Mouse (Mus musculus): ENCODE data around the gene Gde1. TPM values are rescaled to one million over a fixed set of nuclear protein-coding genes. Genes with fewer than 3 reads are reported as not detected.

The Gde1 gene
- polyA plus RNA-seq, 1 experiment from 2014 or later: 104 TPM

GRCm38 (mm10) chr7:118656730-118657129 lies 48.8 kb downstream of the Gde1 start:
- 43% methylated on average over 6 of the region's 6 CpGs for whole genome bisulfite sequencing

GRCm38 (mm10) chr7:118652572-118653295 lies 52.8 kb downstream of the Gde1 start:
- no peak for ATAC-seq (ENCODE audit: insufficient number of reproducible peaks, insufficient read depth, low FRiP score, low read depth)
- WGBS: 85% methylated on average over 6 of the region's 6 CpGs

More at GRCm38 (mm10) chr7:118656730-118657129, 48.8 kb downstream of the Gde1 start:
- Histone ChIP-seq H3K4me1 (ENCODE audit: control insufficient read depth, insufficient read depth, low read length) (no peaks in the 10 kb centered on the region), H3K27ac (ENCODE audit: low read length) (no peak overlapping the region), H3K4me2 (replicated peaks; ENCODE audit: low read depth, low read length) (no peak overlapping the region), H3K9me3 (ENCODE audit: control insufficient read depth, low read depth, low read length) (no peaks in the 10 kb centered on the region), H3K4me3 (ENCODE audit: low read depth, low read length) (no peak overlapping the region), H3K36me3 (ENCODE audit: control insufficient read depth, insufficient read depth, low read length) (no peaks in the 10 kb centered on the region), H3K27me3 (ENCODE audit: control insufficient read depth, insufficient read depth, low read length) (no peaks in the 10 kb centered on the region), H3K9ac (replicated peaks; ENCODE audit: low read depth, low read length) (no peak overlapping the region)
- no peak for ATAC-seq (ENCODE audit: insufficient number of reproducible peaks, insufficient read depth, low FRiP score, low read depth)

DNA sequence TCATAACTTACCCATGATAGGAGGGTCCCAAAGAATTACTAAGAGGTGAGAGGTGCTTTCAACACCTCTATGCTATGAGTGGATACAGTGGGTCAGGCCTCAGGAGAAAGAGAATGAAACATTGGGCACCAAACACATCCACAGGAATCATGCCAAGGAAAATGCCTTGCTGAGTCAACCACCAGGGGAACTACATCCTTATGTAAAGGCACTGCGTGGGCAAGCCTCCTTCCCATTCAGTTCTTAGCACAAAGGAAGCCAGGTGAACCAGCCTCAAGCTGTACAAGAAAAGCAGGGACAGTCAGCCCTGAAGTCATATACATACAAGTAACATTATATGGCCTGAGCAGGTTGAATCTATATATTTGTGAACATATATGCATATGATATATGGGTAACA lies 54.7 kb downstream of the Gde1 start:
- no peaks in the 10 kb centered on the region for H3K27me3 ChIP-seq (ENCODE audit: control insufficient read depth, insufficient read depth, low read length)
- no peaks in the 10 kb centered on the region for H3K4me1 ChIP-seq (ENCODE audit: control insufficient read depth, insufficient read depth, low read length)
- no peak overlapping the region for H3K9ac ChIP-seq (replicated peaks; ENCODE audit: low read depth, low read length)
- no peak overlapping the region for H3K4me3 ChIP-seq (ENCODE audit: low read depth, low read length)
- H3K4me2 ChIP-seq (replicated peaks; ENCODE audit: low read depth, low read length): no peak overlapping the region
- WGBS: 77% methylated on average over 1 of the region's 1 CpGs
- H3K9me3 ChIP-seq (ENCODE audit: control insufficient read depth, low read depth, low read length): no peaks in the 10 kb centered on the region
- no peak for ATAC-seq (ENCODE audit: insufficient number of reproducible peaks, insufficient read depth, low FRiP score, low read depth)
- no peaks in the 10 kb centered on the region for H3K36me3 ChIP-seq (ENCODE audit: control insufficient read depth, insufficient read depth, low read length)
- no peak overlapping the region for H3K27ac ChIP-seq (ENCODE audit: low read length)

More at GRCm38 (mm10) chr7:118652572-118653295, 52.8 kb downstream of the Gde1 start:
- no peak overlapping the region for H3K9ac ChIP-seq (replicated peaks; ENCODE audit: low read depth, low read length)
- H3K27ac ChIP-seq (ENCODE audit: low read length): no peak overlapping the region
- no peaks in the 10 kb centered on the region for H3K9me3 ChIP-seq (ENCODE audit: control insufficient read depth, low read depth, low read length)
- H3K36me3 ChIP-seq (ENCODE audit: control insufficient read depth, insufficient read depth, low read length): no peaks in the 10 kb centered on the region
- no peaks in the 10 kb centered on the region for H3K4me1 ChIP-seq (ENCODE audit: control insufficient read depth, insufficient read depth, low read length)
- no peak overlapping the region for H3K4me2 ChIP-seq (replicated peaks; ENCODE audit: low read depth, low read length)
- no peak overlapping the region for H3K4me3 ChIP-seq (ENCODE audit: low read depth, low read length)
- no peaks in the 10 kb centered on the region for H3K27me3 ChIP-seq (ENCODE audit: control insufficient read depth, insufficient read depth, low read length)

DNA sequence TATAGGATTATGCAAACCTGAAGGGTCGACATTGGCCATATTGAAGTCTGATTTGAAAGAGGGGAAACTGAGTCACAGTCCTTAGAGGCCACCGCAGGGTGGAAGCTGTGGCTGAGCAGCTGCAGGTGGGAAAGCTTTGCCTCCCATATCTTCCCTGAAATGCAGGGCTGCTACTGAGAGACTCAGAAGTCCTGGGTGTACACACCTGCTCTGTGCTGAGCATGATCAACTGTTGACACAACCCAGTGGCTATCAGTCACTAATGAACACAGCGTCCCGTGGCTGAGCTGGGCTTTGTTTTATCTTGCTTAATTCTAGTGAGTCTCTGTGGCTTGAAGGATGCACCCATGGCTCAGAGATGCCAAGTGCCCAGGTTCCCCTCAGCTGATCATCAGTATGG lies 55.5 kb downstream of the Gde1 start:
- no peak overlapping the region for H3K27ac ChIP-seq (ENCODE audit: low read length)
- 60% methylated on average over 4 of the region's 4 CpGs for WGBS
- no peak overlapping the region for H3K4me3 ChIP-seq (ENCODE audit: low read depth, low read length)
- ATAC-seq (ENCODE audit: insufficient number of reproducible peaks, insufficient read depth, low FRiP score, low read depth): 0 out of 2 replicates have a peak, but pooled peaks have one; percentile 18
- no peaks in the 10 kb centered on the region for H3K4me1 ChIP-seq (ENCODE audit: control insufficient read depth, insufficient read depth, low read length)
- no peaks in the 10 kb centered on the region for H3K9me3 ChIP-seq (ENCODE audit: control insufficient read depth, low read depth, low read length)
- H3K36me3 ChIP-seq (ENCODE audit: control insufficient read depth, insufficient read depth, low read length): no peaks in the 10 kb centered on the region
- H3K9ac ChIP-seq (replicated peaks; ENCODE audit: low read depth, low read length): no peak overlapping the region
- no peak overlapping the region for H3K4me2 ChIP-seq (replicated peaks; ENCODE audit: low read depth, low read length)
- H3K27me3 ChIP-seq (ENCODE audit: control insufficient read depth, insufficient read depth, low read length): no peaks in the 10 kb centered on the region

DNA sequence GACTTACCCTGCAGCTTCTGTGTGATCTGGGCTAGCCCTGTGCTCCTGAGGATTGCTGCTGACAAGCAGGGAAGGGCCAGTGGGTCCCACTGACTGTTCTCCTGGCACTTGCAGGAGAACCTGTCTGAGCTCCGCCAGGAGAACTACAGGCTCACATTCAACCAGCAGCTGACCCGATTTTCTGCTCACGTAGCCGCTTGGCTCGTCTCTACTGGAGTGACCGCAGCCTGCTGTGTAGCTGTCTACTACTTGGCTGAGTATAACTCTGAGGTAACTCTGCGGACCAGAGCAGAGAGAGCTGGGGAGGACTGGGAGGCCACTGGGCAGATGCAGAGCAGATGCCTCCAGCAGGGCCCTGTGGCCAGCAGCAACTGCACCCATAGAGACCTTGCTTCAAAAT lies 56.2 kb downstream of the Gde1 start:
- H3K36me3 ChIP-seq (ENCODE audit: control insufficient read depth, insufficient read depth, low read length): no peaks in the 10 kb centered on the region
- H3K27ac ChIP-seq (ENCODE audit: low read length): no peak overlapping the region
- no peaks in the 10 kb centered on the region for H3K27me3 ChIP-seq (ENCODE audit: control insufficient read depth, insufficient read depth, low read length)
- no peaks in the 10 kb centered on the region for H3K9me3 ChIP-seq (ENCODE audit: control insufficient read depth, low read depth, low read length)
- H3K4me1 ChIP-seq (ENCODE audit: control insufficient read depth, insufficient read depth, low read length): no peaks in the 10 kb centered on the region
- no peak for ATAC-seq (ENCODE audit: insufficient number of reproducible peaks, insufficient read depth, low FRiP score, low read depth)
- H3K4me3 ChIP-seq (ENCODE audit: low read depth, low read length): no peak overlapping the region
- WGBS: 82% methylated on average over 7 of the region's 7 CpGs
- H3K9ac ChIP-seq (replicated peaks; ENCODE audit: low read depth, low read length): no peak overlapping the region
- H3K4me2 ChIP-seq (replicated peaks; ENCODE audit: low read depth, low read length): no peak overlapping the region

DNA sequence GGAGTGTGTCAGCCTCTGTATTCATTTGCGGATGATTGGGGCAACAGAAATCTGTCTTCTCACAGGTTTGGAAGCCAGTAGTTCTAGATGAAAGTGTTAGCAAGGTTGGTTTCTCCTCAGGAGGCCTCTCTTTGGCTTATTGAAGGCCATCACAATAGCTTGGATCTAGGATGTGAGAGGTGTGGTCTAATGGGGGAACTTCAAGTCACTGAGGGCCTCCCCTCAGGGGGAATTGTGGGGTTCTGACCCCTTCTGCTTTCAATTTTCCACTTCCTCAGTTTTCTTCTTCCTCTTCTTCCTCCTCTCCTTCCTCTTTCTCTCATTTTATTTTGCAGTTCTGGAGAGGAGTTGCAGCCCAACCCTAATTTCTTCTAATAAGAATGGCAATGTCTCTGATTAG lies 59.3 kb downstream of the Gde1 start:
- no peaks in the 10 kb centered on the region for H3K36me3 ChIP-seq (ENCODE audit: control insufficient read depth, insufficient read depth, low read length)
- no peak overlapping the region for H3K4me2 ChIP-seq (replicated peaks; ENCODE audit: low read depth, low read length)
- no peaks in the 10 kb centered on the region for H3K27me3 ChIP-seq (ENCODE audit: control insufficient read depth, insufficient read depth, low read length)
- no peaks in the 10 kb centered on the region for H3K4me1 ChIP-seq (ENCODE audit: control insufficient read depth, insufficient read depth, low read length)
- ATAC-seq (ENCODE audit: insufficient number of reproducible peaks, insufficient read depth, low FRiP score, low read depth): no peak
- H3K27ac ChIP-seq (ENCODE audit: low read length): no peak overlapping the region
- 89% methylated on average over 1 of the region's 1 CpGs for WGBS
- H3K9ac ChIP-seq (replicated peaks; ENCODE audit: low read depth, low read length): no peak overlapping the region
- H3K4me3 ChIP-seq (ENCODE audit: low read depth, low read length): no peak overlapping the region
- no peaks in the 10 kb centered on the region for H3K9me3 ChIP-seq (ENCODE audit: control insufficient read depth, low read depth, low read length)

Other genes with a start within 250 kb of the Gde1 start
- 3.1 and 3.7 TPM in 2 replicates for gene Itpripl2, start 213.8 kb downstream of the Gde1 start, polyA plus RNA-seq (2014; fragmentation: Nextera tagmentation; extraction: Ambion mirVana)
- 124 and 126 TPM in 2 replicates for gene Coq7, start 172.4 kb downstream of the Gde1 start, polyA plus RNA-seq (2014; fragmentation: Nextera tagmentation; extraction: Ambion mirVana)
- 13.3 and 14.8 TPM in 2 replicates for gene Tmc7, start 121.0 kb downstream of the Gde1 start, polyA plus RNA-seq (2014; fragmentation: Nextera tagmentation; extraction: Ambion mirVana)
- 0.51 and 0.77 TPM in 2 replicates for gene Tmc5, start 108.5 kb downstream of the Gde1 start, polyA plus RNA-seq (2014; fragmentation: Nextera tagmentation; extraction: Ambion mirVana)
- gene Ccp110, start 6.8 kb upstream of the Gde1 start, polyA plus RNA-seq (2014; fragmentation: Nextera tagmentation; extraction: Ambion mirVana): 11.0 and 12.2 TPM in 2 replicates
- gene Vps35l, start 34.4 kb upstream of the Gde1 start, polyA plus RNA-seq (2014; fragmentation: Nextera tagmentation; extraction: Ambion mirVana): 68.1 and 68.3 TPM in 2 replicates
- gene Iqck, start 150.0 kb upstream of the Gde1 start, polyA plus RNA-seq (2014; fragmentation: Nextera tagmentation; extraction: Ambion mirVana): 2.0 and 3.3 TPM in 2 replicates
- 108 and 112 TPM in 2 replicates for gene Knop1, start 150.5 kb upstream of the Gde1 start, polyA plus RNA-seq (2014; fragmentation: Nextera tagmentation; extraction: Ambion mirVana)

Data from stomach, embryonic 14.5 days (tissue).